ENCODE assay signal across 24 mouse cellular contexts in genomic region chr19:34947206-34947605, GRCm38 (mm10).
"Had no signal": no experiment of that assay in that cellular context is flagged by ENCODE, and none has a peak within 500 bp of the region (broad histone marks: within the 10 kb centered on the region; RNA-seq: fewer than 3 reads in every experiment).

No protein-coding gene starts in this region.

- DNase-seq: forebrain, postnatal 0 days; gastrocnemius, postnatal 14 days; gastrocnemius, postnatal 36 days; heart, adult 11 months; heart, adult 2 months; heart, postnatal 14 days; heart, postnatal 36 days; kidney, adult 11 months; kidney, postnatal 14 days; kidney, postnatal 36 days; layer of hippocampus, adult 9-11 months; layer of hippocampus, postnatal 36 days; liver; liver, embryonic 13.5 days had no signal

- H3K27me3 ChIP-seq: heart, embryonic 13.5 days; heart, embryonic 15.5 days; hindbrain, embryonic 13.5 days; hindbrain, embryonic 15.5 days; kidney, embryonic 15.5 days; limb, embryonic 12.5 days; liver, embryonic 13.5 days; liver, embryonic 15.5 days had no signal

- H3K4me3 ChIP-seq: heart, adult 2 months; heart, embryonic 13.5 days; heart, embryonic 15.5 days; hindbrain, embryonic 13.5 days; hindbrain, embryonic 15.5 days; kidney, embryonic 15.5 days; limb, embryonic 10.5 days; limb, embryonic 12.5 days; liver, embryonic 13.5 days; liver, embryonic 15.5 days had no signal

- H3K4me1 ChIP-seq: heart, embryonic 13.5 days; heart, embryonic 15.5 days; hindbrain, embryonic 13.5 days; hindbrain, embryonic 15.5 days; kidney, embryonic 15.5 days; limb, embryonic 10.5 days; limb, embryonic 12.5 days; liver, embryonic 13.5 days; liver, embryonic 15.5 days had no signal

- H3K27ac ChIP-seq: heart, adult 2 months; heart, embryonic 13.5 days; heart, embryonic 15.5 days; hindbrain, embryonic 13.5 days; hindbrain, embryonic 15.5 days; hindbrain, postnatal 0 days; kidney, embryonic 15.5 days; limb, embryonic 10.5 days; limb, embryonic 12.5 days; liver, embryonic 13.5 days; liver, embryonic 15.5 days had no signal

- ATAC-seq: forebrain, postnatal 0 days; hindbrain, postnatal 0 days; intestine, embryonic 16.5 days had no signal
